Mouse (Mus musculus): ENCODE measurements around the gene Dctn1. TPM values are rescaled to one million over a fixed set of nuclear protein-coding genes. Genes with fewer than 3 reads are reported as not detected.

Dctn1 gene
- polyA plus RNA-seq (2012; rRNA removed): 97.9 and 119 TPM in 2 replicates

GRCm38 (mm10) chr6:83165607-83166242 lies at the start of gene Dctn1:
Gene Dctn1, plus strand, starts transcription at chr6:83165920.
- peak; percentile 92 for DNase-seq (ENCODE audit: low spot score)

- no peak for DNase-seq (ENCODE audit: low spot score)
Measured at GRCm38 (mm10) chr6:83116373-83117164, 49.2 kb upstream of the Dctn1 start.

- DNase-seq (ENCODE audit: low spot score): no peak
Measured at GRCm38 (mm10) chr6:83117165-83117438, 48.6 kb upstream of the Dctn1 start.

- DNase-seq (ENCODE audit: low spot score): no peak
Measured at GRCm38 (mm10) chr6:83117616-83118015, 48.1 kb upstream of the Dctn1 start.

GRCm38 (mm10) chr6:83118369-83118768 lies 47.4 kb upstream of the Dctn1 start:
- DNase-seq (ENCODE audit: low spot score): no peak

GRCm38 (mm10) chr6:83118825-83119733 lies 46.6 kb upstream of the Dctn1 start:
- DNase-seq (ENCODE audit: low spot score): peak; percentile 18

- DNase-seq (ENCODE audit: low spot score): peak; percentile 26
Measured at GRCm38 (mm10) chr6:83119734-83120051, 46.0 kb upstream of the Dctn1 start.

GRCm38 (mm10) chr6:83120930-83121862 lies 44.5 kb upstream of the Dctn1 start, which contains the start of gene Wbp1:
Gene Wbp1, minus strand, starts transcription at chr6:83121559.
- DNase-seq (ENCODE audit: low spot score): peak; percentile 84

- DNase-seq (ENCODE audit: low spot score): no peak
Measured at GRCm38 (mm10) chr6:83121863-83122710, 43.6 kb upstream of the Dctn1 start.

GRCm38 (mm10) chr6:83122961-83123360 lies 42.8 kb upstream of the Dctn1 start:
- no peak for DNase-seq (ENCODE audit: low spot score)

- DNase-seq (ENCODE audit: low spot score): peak; percentile 69
Measured at GRCm38 (mm10) chr6:83124851-83125312, 40.8 kb upstream of the Dctn1 start.

- no peak for DNase-seq (ENCODE audit: low spot score)
Measured at GRCm38 (mm10) chr6:83125331-83125730, 40.4 kb upstream of the Dctn1 start, which contains the start of gene Ino80b. Gene Ino80b, minus strand, starts transcription at chr6:83125431.

GRCm38 (mm10) chr6:83127419-83127818 lies 38.3 kb upstream of the Dctn1 start:
- no peak for DNase-seq (ENCODE audit: low spot score)

GRCm38 (mm10) chr6:83131469-83132034 lies 34.2 kb upstream of the Dctn1 start:
- no peak for DNase-seq (ENCODE audit: low spot score)

- DNase-seq (ENCODE audit: low spot score): no peak
Measured at GRCm38 (mm10) chr6:83132176-83132919, 33.4 kb upstream of the Dctn1 start.

- DNase-seq (ENCODE audit: low spot score): no peak
Measured at GRCm38 (mm10) chr6:83134226-83134625, 31.5 kb upstream of the Dctn1 start.

GRCm38 (mm10) chr6:83134951-83135513 lies 30.7 kb upstream of the Dctn1 start, which contains the start of gene Rtkn:
Gene Rtkn, plus strand, starts transcription at chr6:83135463.
- no peak for DNase-seq (ENCODE audit: low spot score)

GRCm38 (mm10) chr6:83135571-83136161 lies 30.1 kb upstream of the Dctn1 start:
- no peak for DNase-seq (ENCODE audit: low spot score)

Measured in urinary bladder, adult 2 months (tissue).